Mouse (Mus musculus): ENCODE data around the gene Esr1.

The Esr1 gene

GRCm38 (mm10) chr10:4849881-4850280 is 238.5 kb downstream of the Esr1 start:
- DNase-seq, result no peak

- no peak for DNase-seq
Measured at GRCm38 (mm10) chr10:4875076-4875737, 263.8 kb downstream of the Esr1 start.

GRCm38 (mm10) chr10:4881391-4881790 is 270.0 kb downstream of the Esr1 start:
- DNase-seq, result no peak

GRCm38 (mm10) chr10:4885506-4885905 is 274.1 kb downstream of the Esr1 start:
- DNase-seq, result no peak

- DNase-seq, result no peak
Measured at GRCm38 (mm10) chr10:4885961-4886360, 274.6 kb downstream of the Esr1 start.

- no peak for DNase-seq
Measured at GRCm38 (mm10) chr10:4893475-4893874, 282.1 kb downstream of the Esr1 start.

- no peak for DNase-seq
Measured at GRCm38 (mm10) chr10:4897789-4898188, 286.4 kb downstream of the Esr1 start.

- DNase-seq, result no peak
Measured at GRCm38 (mm10) chr10:4900324-4900723, 288.9 kb downstream of the Esr1 start.

- DNase-seq, result no peak
Measured at GRCm38 (mm10) chr10:4909271-4909670, 297.9 kb downstream of the Esr1 start.

GRCm38 (mm10) chr10:4910451-4910850 is 299.1 kb downstream of the Esr1 start:
- DNase-seq, result no peak

GRCm38 (mm10) chr10:4919046-4919445 is 307.7 kb downstream of the Esr1 start:
- no peak for DNase-seq

- DNase-seq, result no peak
Measured at GRCm38 (mm10) chr10:4923616-4924015, 312.2 kb downstream of the Esr1 start.

GRCm38 (mm10) chr10:4924391-4924790 is 313.0 kb downstream of the Esr1 start:
- no peak for DNase-seq

GRCm38 (mm10) chr10:4943148-4943547 is 331.8 kb downstream of the Esr1 start:
- no peak for DNase-seq

- DNase-seq, result no peak
Measured at GRCm38 (mm10) chr10:4944725-4945124, 333.3 kb downstream of the Esr1 start.

GRCm38 (mm10) chr10:4965768-4966167 is 354.4 kb downstream of the Esr1 start:
- no peak for DNase-seq

- no peak for DNase-seq
Measured at GRCm38 (mm10) chr10:4971156-4971555, 359.8 kb downstream of the Esr1 start.

GRCm38 (mm10) chr10:4971586-4971985 is 360.2 kb downstream of the Esr1 start:
- no peak for DNase-seq

GRCm38 (mm10) chr10:4972026-4972425 is 360.6 kb downstream of the Esr1 start:
- DNase-seq, result no peak

- no peak for DNase-seq
Measured at GRCm38 (mm10) chr10:4974246-4974645, 362.9 kb downstream of the Esr1 start.

GRCm38 (mm10) chr10:4976557-4976956 is 365.2 kb downstream of the Esr1 start:
- DNase-seq, result no peak

- DNase-seq, result no peak
Measured at GRCm38 (mm10) chr10:4977374-4977773, 366.0 kb downstream of the Esr1 start.

GRCm38 (mm10) chr10:4983919-4984318 is 372.5 kb downstream of the Esr1 start:
- no peak for DNase-seq

- no peak for DNase-seq
Measured at GRCm38 (mm10) chr10:4993802-4994201, 382.4 kb downstream of the Esr1 start.

GRCm38 (mm10) chr10:4996592-4996991 is 385.2 kb downstream of the Esr1 start:
- DNase-seq, result no peak
